Mouse (Mus musculus): ENCODE data around the gene Tepp.

Tepp gene

GRCm38 (mm10) chr8:95331156-95331719, 20.9 kb downstream of the Tepp start:
- no peak for DNase-seq (ENCODE audit: extremely low spot score)

- peak; percentile 96 for DNase-seq (ENCODE audit: extremely low spot score)
These were observed 21.5 kb downstream of the Tepp start, which contains the start of the genes Zfp319 and Usb1 for GRCm38 (mm10) chr8:95331720-95332436. Gene Zfp319 (minus strand): TSS chr8:95331950. Gene Usb1 (plus strand): TSS chr8:95332284.

GRCm38 (mm10) chr8:95332437-95333199, 22.3 kb downstream of the Tepp start:
- no peak for DNase-seq (ENCODE audit: extremely low spot score)

- no peak for DNase-seq (ENCODE audit: extremely low spot score)
These were observed 25.3 kb downstream of the Tepp start for GRCm38 (mm10) chr8:95335706-95336105.

GRCm38 (mm10) chr8:95336363-95336762, 26.0 kb downstream of the Tepp start:
- no peak for DNase-seq (ENCODE audit: extremely low spot score)

- DNase-seq (ENCODE audit: extremely low spot score) = no peak
These were observed 31.4 kb downstream of the Tepp start for GRCm38 (mm10) chr8:95341721-95342120.

- no peak for DNase-seq (ENCODE audit: extremely low spot score)
These were observed 34.3 kb downstream of the Tepp start for GRCm38 (mm10) chr8:95344668-95345067.

- DNase-seq (ENCODE audit: extremely low spot score) = peak; percentile 78
These were observed 36.5 kb downstream of the Tepp start for GRCm38 (mm10) chr8:95346643-95347545.

GRCm38 (mm10) chr8:95348356-95348755, 38.0 kb downstream of the Tepp start:
- DNase-seq (ENCODE audit: extremely low spot score) = no peak

GRCm38 (mm10) chr8:95348811-95349630, 38.7 kb downstream of the Tepp start:
- no peak for DNase-seq (ENCODE audit: extremely low spot score)

GRCm38 (mm10) chr8:95351461-95351860, 41.1 kb downstream of the Tepp start:
- no peak for DNase-seq (ENCODE audit: extremely low spot score)

GRCm38 (mm10) chr8:95352151-95352870, 41.9 kb downstream of the Tepp start, which contains the start of gene Mmp15:
Gene Mmp15 (plus strand): TSS chr8:95352268.
- DNase-seq (ENCODE audit: extremely low spot score) = peak; percentile 83

GRCm38 (mm10) chr8:95352871-95353866, 42.8 kb downstream of the Tepp start:
- DNase-seq (ENCODE audit: extremely low spot score) = peak; percentile 77

- no peak for DNase-seq (ENCODE audit: extremely low spot score)
These were observed 44.2 kb downstream of the Tepp start for GRCm38 (mm10) chr8:95354606-95355005.

GRCm38 (mm10) chr8:95358550-95359411, 48.4 kb downstream of the Tepp start:
- no peak for DNase-seq (ENCODE audit: extremely low spot score)

GRCm38 (mm10) chr8:95360181-95361015, 50.0 kb downstream of the Tepp start:
- no peak for DNase-seq (ENCODE audit: extremely low spot score)

GRCm38 (mm10) chr8:95361016-95361341, 50.6 kb downstream of the Tepp start:
- DNase-seq (ENCODE audit: extremely low spot score) = no peak

All from embryo, embryonic 9.5 days (tissue).